Mouse (Mus musculus) forebrain, embryonic 15.5 days (tissue): ENCODE measurements around the gene Khdc1a. TPM values are rescaled to one million over a fixed set of nuclear protein-coding genes. Genes with fewer than 3 reads are reported as not detected.

Experiments used
- polyA plus RNA-seq: library from polyadenylated mRNA; unstranded; fragments of >200 nt; fragmentation: Nextera tagmentation; extraction: Ambion mirVana; gene quantifications from 2 replicates; pipeline ENCODE4 v1.2.1, GENCODE M21; 2015

The Khdc1a gene
- polyA plus RNA-seq, 1 experiment from 2014 or later: not detected

Other genes starting within 250 kb of the Khdc1a start
- 16.9 and 17.7 TPM in 2 replicates for gene Tmem14a, start 131.1 kb upstream of the Khdc1a start, polyA plus RNA-seq
- 0.31 and 0.40 TPM in 2 replicates for gene Gsta3, start 109.1 kb upstream of the Khdc1a start, polyA plus RNA-seq
- not detected in 2 replicates for gene Khdc1c, start 18.7 kb downstream of the Khdc1a start, polyA plus RNA-seq
- gene Khdc1b, start 33.9 kb downstream of the Khdc1a start, polyA plus RNA-seq: 0.14 TPM in 1 of 2 replicates, not detected in the other